Mouse (Mus musculus) stomach, embryonic 14.5 days (tissue): ENCODE measurements around the gene Fcrl5. TPM values are rescaled to one million over a fixed set of nuclear protein-coding genes. Genes with fewer than 3 reads are reported as not detected.

Source experiments
- ATAC-seq: fragments of 200-750 bp; cut with Nextera tagmentation; 2 replicates; pipeline ENCODE4 v1.8.0; 2017; ENCODE audit warnings: low read depth, moderate TSS enrichment; ENCODE audit not compliant: insufficient number of reproducible peaks, insufficient read depth, low FRiP score
- H3K27ac ChIP-seq: fragments of 300-500 bp; sonication (generic); 2 replicates; pipeline ENCODE4 v1.5.1; 2014; ENCODE audit warnings: mild to moderate bottlenecking, low read length, moderate library complexity, mixed read lengths
- H3K27me3 ChIP-seq: fragments of 300-500 bp; sonication (generic); 2 replicates; pipeline ENCODE4 v1.6.1; 2014; ENCODE audit warnings: low read length, control low read depth, mixed read lengths; ENCODE audit not compliant: control insufficient read depth, insufficient read depth
- H3K36me3 ChIP-seq: fragments of 300-500 bp; sonication (generic); 2 replicates; pipeline ENCODE4 v1.6.1; 2014; ENCODE audit warnings: mild to moderate bottlenecking, control low read depth, low read length, moderate library complexity, mixed read lengths; ENCODE audit not compliant: control insufficient read depth, insufficient read depth
- H3K4me1 ChIP-seq: fragments of 300-500 bp; sonication (generic); 2 replicates; pipeline ENCODE4 v1.6.1; 2014; ENCODE audit warnings: low read length, control low read depth, mixed read lengths; ENCODE audit not compliant: control insufficient read depth, insufficient read depth
- H3K4me2 ChIP-seq: fragments of 300-500 bp; sonication (generic); replicated peaks from 2 replicates; pipeline ENCODE4 v1.6.1; 2014; ENCODE audit warnings: low read depth, low read length, control low read depth
- H3K4me3 ChIP-seq: fragments of 300-500 bp; sonication (generic); 2 replicates; pipeline ENCODE4 v1.5.1; 2014; ENCODE audit warnings: low read depth, low read length, control low read depth
- H3K9ac ChIP-seq: fragments of 300-500 bp; sonication (generic); replicated peaks from 2 replicates; pipeline ENCODE4 v1.6.1; 2014; ENCODE audit warnings: low read depth, mild to moderate bottlenecking, control low read depth, low read length, moderate library complexity, mixed read lengths
- H3K9me3 ChIP-seq: fragments of 300-500 bp; sonication (generic); 2 replicates; pipeline ENCODE4 v1.6.1; 2016; ENCODE audit warnings: low read depth, low read length, control low read depth; ENCODE audit not compliant: control insufficient read depth
- WGBS: fragments of 180-500 bp; shearing (Covaris S2); extraction: QIAGEN DNeasy Blood & Tissue Kit; methylation state at CpG from one replicate; pipeline ENCODE4 v1.1.7; 2014; 5-methylcytosine and 5-hydroxymethylcytosine counted together
- polyA plus RNA-seq: library from polyadenylated mRNA; unstranded; fragments of >200 nt; fragmentation: Nextera tagmentation; extraction: Ambion mirVana; gene quantifications from 2 replicates; pipeline ENCODE4 v1.2.1, GENCODE M21; 2014

Gene Fcrl5
- polyA plus RNA-seq, 1 experiment from 2014 or later: not detected

GRCm38 (mm10) chr3:87518425-87518824 lies 82.9 kb downstream of the Fcrl5 start:
- H3K27ac ChIP-seq: no peak overlapping the region
- H3K36me3 ChIP-seq: no peaks in the 10 kb centered on the region
- ATAC-seq: no peak
- no peak overlapping the region for H3K4me3 ChIP-seq
- H3K9me3 ChIP-seq: no peaks in the 10 kb centered on the region
- H3K4me1 ChIP-seq: no peaks in the 10 kb centered on the region
- H3K27me3 ChIP-seq: no peaks in the 10 kb centered on the region
- H3K4me2 ChIP-seq: no peak overlapping the region
- no peak overlapping the region for H3K9ac ChIP-seq

GRCm38 (mm10) chr3:87521126-87521525 lies 85.6 kb downstream of the Fcrl5 start:
- H3K9me3 ChIP-seq: no peaks in the 10 kb centered on the region
- ATAC-seq: no peak
- WGBS: 76% methylated on average over 4 of the region's 4 CpGs

GRCm38 (mm10) chr3:87521833-87522232 lies 86.3 kb downstream of the Fcrl5 start:
- H3K27ac ChIP-seq: no peak overlapping the region
- no peak overlapping the region for H3K4me3 ChIP-seq
- no peaks in the 10 kb centered on the region for H3K9me3 ChIP-seq
- no peak for ATAC-seq
- H3K36me3 ChIP-seq: no peaks in the 10 kb centered on the region
- H3K27me3 ChIP-seq: no peaks in the 10 kb centered on the region
- H3K4me2 ChIP-seq: no peak overlapping the region
- peaks cover 11% of the 10 kb centered on the region for H3K4me1 ChIP-seq
- 41% methylated on average over 1 of the region's 1 CpGs for WGBS
- H3K9ac ChIP-seq: no peak overlapping the region

More at GRCm38 (mm10) chr3:87521126-87521525, 85.6 kb downstream of the Fcrl5 start:
- H3K36me3 ChIP-seq: no peaks in the 10 kb centered on the region
- H3K4me2 ChIP-seq: no peak overlapping the region
- H3K4me1 ChIP-seq: peaks cover 4% of the 10 kb centered on the region; the same call in 1 of the 2 replicates
- no peak overlapping the region for H3K9ac ChIP-seq
- no peaks in the 10 kb centered on the region for H3K27me3 ChIP-seq
- no peak overlapping the region for H3K4me3 ChIP-seq
- no peak overlapping the region for H3K27ac ChIP-seq

- peaks cover 14% of the 10 kb centered on the region for H3K4me1 ChIP-seq
- H3K4me2 ChIP-seq: no peak overlapping the region
- no peak overlapping the region for H3K27ac ChIP-seq
- no peak for ATAC-seq
- no peaks in the 10 kb centered on the region for H3K27me3 ChIP-seq
- H3K9ac ChIP-seq: no peak overlapping the region
- no peak overlapping the region for H3K4me3 ChIP-seq
- no peaks in the 10 kb centered on the region for H3K9me3 ChIP-seq
- 91% methylated on average over 9 of the region's 9 CpGs for WGBS
- peaks cover 8% of the 10 kb centered on the region for H3K36me3 ChIP-seq
These were observed 88.1 kb downstream of the Fcrl5 start for GRCm38 (mm10) chr3:87523701-87524100.

GRCm38 (mm10) chr3:87525043-87525836 lies 89.7 kb downstream of the Fcrl5 start, which contains the start of gene Etv3:
Gene Etv3, plus strand, starts transcription at chr3:87525407.
- peaks cover 20% of the 10 kb centered on the region for H3K36me3 ChIP-seq
- 6% methylated on average over 58 of the region's 64 CpGs for WGBS
- no peaks in the 10 kb centered on the region for H3K27me3 ChIP-seq
- ATAC-seq: peak; percentile 95
- peak within 1 kb of the TSS; percentile 84 for H3K4me2 ChIP-seq
- peak within 1 kb of the TSS; percentile 100 for H3K4me3 ChIP-seq
- peak within 1 kb of the TSS; percentile 80 for H3K27ac ChIP-seq
- peaks cover 14% of the 10 kb centered on the region for H3K4me1 ChIP-seq
- peak within 1 kb of the TSS; percentile 97 for H3K9ac ChIP-seq
- no peaks in the 10 kb centered on the region for H3K9me3 ChIP-seq

- WGBS: 4% methylated on average over 26 of the region's 27 CpGs
These were observed 90.4 kb downstream of the Fcrl5 start for GRCm38 (mm10) chr3:87525837-87526570.

GRCm38 (mm10) chr3:87527139-87527538 lies 91.6 kb downstream of the Fcrl5 start:
- Histone ChIP-seq H3K27me3 (no peaks in the 10 kb centered on the region), H3K27ac (no peak overlapping the region), H3K36me3 (peaks cover 37% of the 10 kb centered on the region), H3K4me2 (no peak overlapping the region), H3K9me3 (no peaks in the 10 kb centered on the region), H3K4me3 (no peak overlapping the region), H3K9ac (no peak overlapping the region), H3K4me1 (peaks cover 14% of the 10 kb centered on the region)
- 82% methylated on average over 12 of the region's 12 CpGs for WGBS
- ATAC-seq: no peak

More at GRCm38 (mm10) chr3:87525837-87526570, 90.4 kb downstream of the Fcrl5 start:
- Histone ChIP-seq H3K4me1 (peaks cover 14% of the 10 kb centered on the region), H3K27ac (peak overlapping the region; percentile 80), H3K4me3 (peak overlapping the region; percentile 100), H3K36me3 (peaks cover 25% of the 10 kb centered on the region), H3K4me2 (peak overlapping the region; percentile 84), H3K9me3 (no peaks in the 10 kb centered on the region), H3K27me3 (no peaks in the 10 kb centered on the region), H3K9ac (peak overlapping the region; percentile 97)
- no peak; the same call in 1 of the 2 replicates for ATAC-seq

GRCm38 (mm10) chr3:87528021-87528420 lies 92.4 kb downstream of the Fcrl5 start:
- Histone ChIP-seq H3K4me2 (no peak overlapping the region), H3K4me3 (no peak overlapping the region), H3K9ac (no peak overlapping the region), H3K27me3 (no peaks in the 10 kb centered on the region), H3K4me1 (peaks cover 14% of the 10 kb centered on the region), H3K9me3 (no peaks in the 10 kb centered on the region), H3K36me3 (peaks cover 43% of the 10 kb centered on the region), H3K27ac (no peak overlapping the region)
- 90% methylated on average over 7 of the region's 8 CpGs for WGBS
- no peak for ATAC-seq
